Mouse (Mus musculus) sigmoid colon, adult 10 weeks (tissue): ENCODE data around the gene Olfr832. TPM values are rescaled to one million over a fixed set of nuclear protein-coding genes. Genes with fewer than 3 reads are reported as not detected.

Experiments
- polyA plus RNA-seq: library from polyadenylated mRNA; stranded (reverse); fragments of 350-450 nt; fragmentation: Illumina TruSeq; extraction: RNeasy Lipid Tissue Mini Kit (QIAGEN cat#74804); gene quantifications from one replicate; pipeline ENCODE4 v1.2.3, GENCODE M21; 2014; ENCODE audit warnings: low read depth, low replicate concordance

Gene Olfr832
- not detected for polyA plus RNA-seq

DNA sequence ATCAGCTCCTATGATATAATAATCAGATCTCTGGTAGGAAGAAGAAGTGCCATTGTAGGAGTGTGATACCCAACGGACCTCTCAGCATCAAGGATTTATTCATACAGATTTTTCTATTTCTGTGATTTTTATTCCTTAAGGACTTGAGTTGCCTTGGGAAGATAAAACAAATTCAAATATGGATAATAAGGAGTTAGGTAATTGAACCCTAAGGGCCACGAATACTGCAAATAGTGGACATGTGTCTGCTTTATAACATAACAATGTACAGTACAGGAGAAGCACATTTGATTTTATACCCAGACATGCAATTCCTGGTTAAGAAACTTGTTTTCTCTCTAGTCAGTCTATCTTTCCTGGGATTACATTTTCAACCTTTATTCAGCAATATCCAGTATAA is at the start of gene Olfr832:
Olfr832 (plus strand) TSS at position 301 of the 400 bp plus-strand sequence.

DNA sequence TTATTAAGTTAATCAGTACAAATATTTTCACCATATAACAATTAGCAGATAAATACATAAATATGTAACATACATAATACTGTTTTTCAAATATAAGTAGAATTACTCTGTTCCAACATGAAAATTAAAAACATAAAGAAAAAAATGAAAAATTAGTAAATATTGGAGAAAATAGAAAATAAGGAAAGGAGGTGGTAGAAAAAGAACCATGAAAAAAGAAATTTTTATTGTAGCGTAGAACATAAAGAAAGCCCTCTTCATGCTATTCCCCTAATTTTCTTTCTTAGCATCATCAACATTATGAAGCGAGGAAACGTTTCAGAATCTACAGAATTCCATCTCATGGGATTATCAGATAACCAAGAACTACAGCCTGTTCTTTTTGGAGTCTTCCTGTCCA is 50.8 kb downstream of the Olfr832 start, which contains the start of gene Olfr834:
Olfr834 (plus strand) TSS at position 301 of the 400 bp plus-strand sequence.

Other genes starting within 250 kb of the Olfr832 start
- gene Olfr24, start 173.1 kb upstream of the Olfr832 start, polyA plus RNA-seq, result not detected
- not detected for gene Olfr828, start 117.6 kb upstream of the Olfr832 start, polyA plus RNA-seq
- not detected for gene Olfr829, start 82.2 kb upstream of the Olfr832 start, polyA plus RNA-seq
- gene Olfr830, start 62.4 kb upstream of the Olfr832 start, polyA plus RNA-seq, result not detected
- not detected for gene Olfr834, start 50.9 kb downstream of the Olfr832 start, polyA plus RNA-seq
- gene Olfr835, start 95.6 kb downstream of the Olfr832 start, polyA plus RNA-seq, result not detected
- 0.09 TPM for gene Olfr836, start 183.3 kb downstream of the Olfr832 start, polyA plus RNA-seq
- gene Olfr837, start 199.2 kb downstream of the Olfr832 start, polyA plus RNA-seq, result not detected
- gene Olfr839-ps1, start 240.2 kb downstream of the Olfr832 start, polyA plus RNA-seq, result not detected